In the genomic region with DNA sequence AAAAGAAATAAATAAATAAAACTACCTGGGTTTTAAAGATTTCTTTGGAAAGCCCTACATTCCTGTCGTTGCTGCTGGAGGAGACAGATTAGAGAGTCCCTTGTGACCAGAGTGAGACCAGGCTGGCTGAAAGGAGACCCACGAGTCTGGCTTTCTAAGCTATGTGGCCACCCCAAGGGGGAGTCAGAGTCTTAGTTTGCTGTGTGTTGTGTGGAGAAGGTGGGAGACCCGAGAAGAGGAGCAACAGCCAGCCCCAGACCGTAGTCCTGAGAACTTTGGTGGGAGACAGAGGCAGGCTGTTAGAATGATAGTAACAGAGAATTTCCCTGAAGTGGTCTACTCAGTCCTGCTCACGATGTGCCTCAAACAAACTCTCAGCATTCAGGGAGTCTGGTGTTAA, we compare ENCODE assay signal across 12 mouse cellular contexts. TPM values are rescaled to one million over a fixed set of nuclear protein-coding genes. Genes with fewer than 3 reads are reported as not detected.
DNase-seq lines count a peak whose midpoint lies in the region; ATAC-seq and TF ChIP-seq lines count a peak whose summit lies in the region.
"Had no signal": no experiment of that assay in that cellular context is flagged by ENCODE, and none has a peak within 500 bp of the region (broad histone marks: within the 10 kb centered on the region; RNA-seq: fewer than 3 reads in every experiment).

No protein-coding gene starts in this region.

- peak overlapping the region; percentile 70; the same call in 1 of the 2 replicates for H3K4me3 ChIP-seq in layer of hippocampus, adult 2 months
- H3K4me3 ChIP-seq in forebrain, embryonic 14.5 days (ENCODE audit: low read depth, low read length): peak overlapping the region; percentile 62; the same call in 1 of the 2 replicates
- H3K4me3 ChIP-seq in midbrain, embryonic 16.5 days (ENCODE audit: low read depth, low read length): no peak overlapping the region

- peak overlapping the region; percentile 20; the same call in 1 of the 2 replicates for H3K27ac ChIP-seq in layer of hippocampus, adult 2 months
- no peak overlapping the region for H3K27ac ChIP-seq in forebrain, embryonic 14.5 days (ENCODE audit: low read depth, low read length)
- no peak overlapping the region for H3K27ac ChIP-seq in midbrain, embryonic 16.5 days (ENCODE audit: low read length)
- H3K27ac ChIP-seq: limb, embryonic 12.5 days had no signal

- H3K4me1 ChIP-seq in forebrain, embryonic 14.5 days (ENCODE audit: control insufficient read depth, insufficient read depth, low read length): peaks cover 5% of the 10 kb centered on the region
- H3K4me1 ChIP-seq in midbrain, embryonic 16.5 days (ENCODE audit: control insufficient read depth, insufficient read depth, low read length): peaks cover 5% of the 10 kb centered on the region

- no peak for DNase-seq in layer of hippocampus, adult 2 months (ENCODE audit: low spot score in 2 of 2)
- DNase-seq in layer of hippocampus, adult 11-12 months (ENCODE audit: low spot score): no peak
- DNase-seq in embryo, embryonic 10.5 days (ENCODE audit: low spot score): peak; percentile 64
- DNase-seq in forebrain, embryonic 14.5 days (ENCODE audit: low spot score): peak; percentile 44
- no peak for DNase-seq in liver
- no peak for DNase-seq in left cerebral cortex, postnatal 25 days (ENCODE audit: low spot score in 2 of 2)
- no peak for DNase-seq in gastrocnemius, postnatal 36 days
- DNase-seq: right cerebral cortex, postnatal 4 days had no signal

- H3K36me3 ChIP-seq in forebrain, embryonic 14.5 days (ENCODE audit: control insufficient read depth, insufficient read depth, low read length): no peaks in the 10 kb centered on the region
- no peaks in the 10 kb centered on the region for H3K36me3 ChIP-seq in midbrain, embryonic 16.5 days (ENCODE audit: control insufficient read depth, insufficient read depth, low read length)
- H3K36me3 ChIP-seq: limb, embryonic 12.5 days had no signal

- peak overlapping the region; percentile 88; the same call in 1 of the 2 replicates for H3K4me2 ChIP-seq in forebrain, embryonic 14.5 days (ENCODE audit: low read length)
- H3K4me2 ChIP-seq in midbrain, embryonic 16.5 days (ENCODE audit: low read length): peak overlapping the region; percentile 37; the same call in 1 of the 2 replicates

- TF ChIP-seq CTCF in layer of hippocampus, adult 2 months (conservative IDR thresholded peaks at IDR 0.05): peak; percentile 57

- peaks cover 28% of the 10 kb centered on the region for H3K27me3 ChIP-seq in forebrain, embryonic 14.5 days (replicated peaks; ENCODE audit: control insufficient read depth, insufficient read depth, low read length)
- H3K27me3 ChIP-seq in midbrain, embryonic 16.5 days (ENCODE audit: control insufficient read depth, insufficient read depth, low read depth, low read length): peaks cover 20% of the 10 kb centered on the region

- H3K9me3 ChIP-seq in forebrain, embryonic 14.5 days (replicated peaks; ENCODE audit: control insufficient read depth, low read length): no peaks in the 10 kb centered on the region
- H3K9me3 ChIP-seq in midbrain, embryonic 16.5 days (replicated peaks; ENCODE audit: control insufficient read depth, low read length, poor library complexity, severe bottlenecking): no peaks in the 10 kb centered on the region
- H3K9me3 ChIP-seq: limb, embryonic 12.5 days had no signal

- no peak overlapping the region for H3K9ac ChIP-seq in forebrain, embryonic 14.5 days (ENCODE audit: low read length)
- H3K9ac ChIP-seq in midbrain, embryonic 16.5 days (ENCODE audit: low read depth, low read length): no peak overlapping the region

- intact Hi-C loops in left cerebral cortex, postnatal 25 days (cut with DNase I): loop anchor here (2.0 to 10.0 kb wide), 6 partner anchors 85 to 623 kb away; partner anchors contain the start of gene Dnah9
- intact Hi-C loops in gastrocnemius, postnatal 36 days (cut with DNase I): no loop called here

- no peak for ATAC-seq in forebrain, embryonic 14.5 days
- ATAC-seq in midbrain, embryonic 16.5 days: 0 out of 2 replicates have a peak, but pooled peaks have one; percentile 34
- ATAC-seq: inflammation-experienced regulatory T-cells, adult 6 months had no signal

- WGBS in forebrain, embryonic 14.5 days: 3% methylated on average over 5 of the region's 5 CpGs
- under 1% methylated on average over 5 of the region's 5 CpGs for WGBS in midbrain, embryonic 16.5 days

RNA-seq across cellular contexts. Expression of gene Shisa6, which starts 1.6 kb away (rescaled TPM):
- total RNA-seq in layer of hippocampus, adult 2 months (2021): 100 to 1,000 TPM; 193 to 194 TPM
- 1.7 and 2.0 TPM in 2 replicates for polyA plus RNA-seq in forebrain, embryonic 14.5 days (2014; fragmentation: Nextera tagmentation; extraction: Ambion mirVana)
- 3.4 and 3.9 TPM in 2 replicates for polyA plus RNA-seq in midbrain, embryonic 16.5 days (2015; fragmentation: Nextera tagmentation; extraction: Ambion mirVana)
- total RNA-seq in left cerebral cortex, postnatal 25 days (2021): 10 to 100 TPM; 17.5 to 20.1 TPM
- total RNA-seq in gastrocnemius, postnatal 36 days (2021): under 1 TPM; 0.05 to 0.42 TPM
- total RNA-seq: MEL had no signal
- polyA plus RNA-seq: inflammation-experienced regulatory T-cells, adult 6 months had no signal

Comparison
In these comparisons a context has a peak if more than half of its experiments do, and no peak if none do; other contexts are left out.
1. DNase-seq: peak in embryo, embryonic 10.5 days (single experiment) and forebrain, embryonic 14.5 days (single experiment); none in layer of hippocampus, adult 2 months (0 of 2), layer of hippocampus, adult 11-12 months (single experiment), liver (single experiment), left cerebral cortex, postnatal 25 days (0 of 2) and gastrocnemius, postnatal 36 days (0 of 2).
2. RNA of gene Shisa6, which starts 1.6 kb away (total RNA-seq): 193 to 194 TPM in layer of hippocampus, adult 2 months and 17.5 to 20.1 TPM in left cerebral cortex, postnatal 25 days; 0.05 to 0.42 TPM in gastrocnemius, postnatal 36 days; every median in the first group is over 10 times any median in the second.